Mouse (Mus musculus): ENCODE data around the gene Eef2.

- TF ChIP-seq CTCF (IDR thresholded peaks at IDR 0.05; ENCODE audit: low read depth, low read length): no peak
- no peak for TF ChIP-seq POLR2A (IDR thresholded peaks at IDR 0.05; ENCODE audit: insufficient read depth, low read length)
Observed at GRCm38 (mm10) chr10:81177958-81178712, 1.7 kb downstream of the Eef2 start.

Data from ES-Bruce4 (cell line).